ENCODE assay signal across 12 mouse cellular contexts in the genomic region with DNA sequence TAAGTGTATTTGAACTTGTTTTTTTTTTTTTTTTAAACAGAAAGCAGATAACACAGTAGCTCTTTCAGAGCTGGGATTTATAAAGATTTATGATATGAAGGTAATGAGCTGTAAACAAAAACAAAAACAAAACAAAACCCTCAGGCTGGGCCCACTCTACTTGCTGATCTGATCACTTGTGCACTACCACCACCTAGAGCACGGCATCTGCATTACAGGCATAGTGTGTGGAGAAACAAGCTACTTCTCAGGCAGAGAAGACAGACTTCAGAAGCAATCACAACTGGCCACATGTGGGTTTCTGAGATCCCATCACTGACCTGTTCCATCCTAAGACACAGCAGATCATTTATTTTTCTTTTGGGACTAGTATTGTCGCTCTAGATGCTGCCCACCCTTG. TPM values are rescaled to one million over a fixed set of nuclear protein-coding genes. Genes with fewer than 3 reads are reported as not detected.
DNase-seq lines count a peak whose midpoint lies in the region; ATAC-seq and TF ChIP-seq lines count a peak whose summit lies in the region.
"Had no signal": no experiment of that assay in that cellular context is flagged by ENCODE, and none has a peak within 500 bp of the region (broad histone marks: within the 10 kb centered on the region; RNA-seq: fewer than 3 reads in every experiment).

No protein-coding gene starts in this region.

- 11% methylated on average over 2 of the region's 2 CpGs for WGBS in liver, embryonic 14.5 days (ENCODE audit: insufficient replicate concordance)
- WGBS in liver, embryonic 12.5 days (ENCODE audit: insufficient replicate concordance): 20% methylated on average over 2 of the region's 2 CpGs
- 40% methylated on average over 2 of the region's 2 CpGs for WGBS in bone marrow, adult 2 months
- 28% methylated on average over 2 of the region's 2 CpGs for WGBS in lung, postnatal 0 days
- 25% methylated on average over 2 of the region's 2 CpGs for WGBS in midbrain, embryonic 10.5 days
- WGBS in intestine, embryonic 16.5 days: 35% methylated on average over 2 of the region's 2 CpGs

- no peaks in the 10 kb centered on the region for H3K27me3 ChIP-seq in liver, embryonic 14.5 days (ENCODE audit: control insufficient read depth, insufficient read depth, low read length)
- no peaks in the 10 kb centered on the region for H3K27me3 ChIP-seq in liver, embryonic 12.5 days (replicated peaks)
- H3K27me3 ChIP-seq in lung, postnatal 0 days (replicated peaks; ENCODE audit: insufficient read depth, low read length): no peaks in the 10 kb centered on the region
- H3K27me3 ChIP-seq in midbrain, embryonic 10.5 days (ENCODE audit: low read depth, poor library complexity, severe bottlenecking): no peaks in the 10 kb centered on the region
- no peaks in the 10 kb centered on the region for H3K27me3 ChIP-seq in intestine, embryonic 16.5 days (replicated peaks; ENCODE audit: control insufficient read depth, insufficient read depth, low read length)
- H3K27me3 ChIP-seq: stomach, embryonic 15.5 days had no signal

- no peak for ATAC-seq in liver, embryonic 14.5 days (ENCODE audit: insufficient read depth)
- no peak for ATAC-seq in liver, embryonic 12.5 days
- no peak for ATAC-seq in lung, postnatal 0 days
- no peak for ATAC-seq in intestine, embryonic 16.5 days

- TF ChIP-seq POLR2A in bone marrow, adult 2 months (IDR thresholded peaks at IDR 0.05; ENCODE audit: borderline replicate concordance, control insufficient read depth, low read depth, low read length): no peak

- H3K27ac ChIP-seq in liver, embryonic 14.5 days: no peak overlapping the region
- H3K27ac ChIP-seq in liver, embryonic 12.5 days: no peak overlapping the region
- H3K27ac ChIP-seq in bone marrow, adult 2 months (ENCODE audit: control insufficient read depth, insufficient read depth, low read depth, low read length, poor library complexity): no peak overlapping the region
- no peak overlapping the region for H3K27ac ChIP-seq in lung, postnatal 0 days (ENCODE audit: low read length)
- H3K27ac ChIP-seq in midbrain, embryonic 10.5 days (replicated peaks): no peak overlapping the region
- no peak overlapping the region for H3K27ac ChIP-seq in intestine, embryonic 16.5 days (ENCODE audit: low read length)
- H3K27ac ChIP-seq: stomach, embryonic 15.5 days had no signal

- no peaks in the 10 kb centered on the region for H3K9me3 ChIP-seq in liver, embryonic 14.5 days (ENCODE audit: control insufficient read depth, low read length)
- H3K9me3 ChIP-seq in liver, embryonic 12.5 days (replicated peaks): no peaks in the 10 kb centered on the region
- no peaks in the 10 kb centered on the region for H3K9me3 ChIP-seq in lung, postnatal 0 days (ENCODE audit: low read length)
- H3K9me3 ChIP-seq in midbrain, embryonic 10.5 days (replicated peaks): no peaks in the 10 kb centered on the region
- no peaks in the 10 kb centered on the region for H3K9me3 ChIP-seq in intestine, embryonic 16.5 days (ENCODE audit: control insufficient read depth, low read length)
- H3K9me3 ChIP-seq: G1E; stomach, embryonic 15.5 days had no signal

- peak; percentile 37 to 38 for DNase-seq in cerebellum, postnatal 10 days
- DNase-seq in cerebellum, adult 18-20 months: no peak
- DNase-seq in liver, embryonic 14.5 days (ENCODE audit: low read depth in 3 of 3, low spot score in 3 of 3): no peak
- DNase-seq in lung, postnatal 0 days (ENCODE audit: low spot score): no peak
- DNase-seq in midbrain, embryonic 10.5 days (ENCODE audit: low spot score): no peak
- DNase-seq: cerebellum, postnatal 36 days; gastrocnemius, postnatal 25 days had no signal

- H3K4me3 ChIP-seq in liver, embryonic 14.5 days (ENCODE audit: insufficient read depth in 1 of 2, low read depth in 2 of 2, low read length in 2 of 2): no peak overlapping the region
- no peak overlapping the region for H3K4me3 ChIP-seq in liver, embryonic 12.5 days
- no peak overlapping the region for H3K4me3 ChIP-seq in bone marrow, adult 2 months (replicated peaks; ENCODE audit: control insufficient read depth, low read depth, low read length)
- no peak overlapping the region for H3K4me3 ChIP-seq in lung, postnatal 0 days (ENCODE audit: low read depth, low read length)
- no peak overlapping the region for H3K4me3 ChIP-seq in midbrain, embryonic 10.5 days
- H3K4me3 ChIP-seq in intestine, embryonic 16.5 days (ENCODE audit: low read length): no peak overlapping the region
- H3K4me3 ChIP-seq: stomach, embryonic 15.5 days had no signal

- no peaks in the 10 kb centered on the region for H3K36me3 ChIP-seq in liver, embryonic 14.5 days (replicated peaks; ENCODE audit: control insufficient read depth, insufficient read depth, low read depth)
- H3K36me3 ChIP-seq in liver, embryonic 12.5 days: no peaks in the 10 kb centered on the region
- H3K36me3 ChIP-seq in lung, postnatal 0 days (ENCODE audit: insufficient read depth, low read length): no peaks in the 10 kb centered on the region
- H3K36me3 ChIP-seq in midbrain, embryonic 10.5 days: no peaks in the 10 kb centered on the region
- no peaks in the 10 kb centered on the region for H3K36me3 ChIP-seq in intestine, embryonic 16.5 days (ENCODE audit: control insufficient read depth, insufficient read depth, low read length)
- H3K36me3 ChIP-seq: G1E; stomach, embryonic 15.5 days had no signal

- no peaks in the 10 kb centered on the region for H3K4me1 ChIP-seq in liver, embryonic 14.5 days (replicated peaks; ENCODE audit: control insufficient read depth in 2 of 2, insufficient read depth in 2 of 2, low read length in 1 of 2)
- H3K4me1 ChIP-seq in liver, embryonic 12.5 days: no peaks in the 10 kb centered on the region
- no peaks in the 10 kb centered on the region for H3K4me1 ChIP-seq in bone marrow, adult 2 months (ENCODE audit: control insufficient read depth, insufficient read depth, low read length)
- no peaks in the 10 kb centered on the region for H3K4me1 ChIP-seq in lung, postnatal 0 days (ENCODE audit: insufficient read depth, low read depth, low read length)
- H3K4me1 ChIP-seq in midbrain, embryonic 10.5 days: 0 out of 2 replicates have a peak, but pooled peaks cover 4% of the 10 kb centered on the region
- H3K4me1 ChIP-seq in intestine, embryonic 16.5 days (ENCODE audit: control insufficient read depth, insufficient read depth, low read length): no peaks in the 10 kb centered on the region
- H3K4me1 ChIP-seq: stomach, embryonic 15.5 days had no signal

- no peak overlapping the region for H3K4me2 ChIP-seq in liver, embryonic 14.5 days (ENCODE audit: low read depth)
- no peak overlapping the region for H3K4me2 ChIP-seq in liver, embryonic 12.5 days
- no peak overlapping the region for H3K4me2 ChIP-seq in lung, postnatal 0 days (replicated peaks; ENCODE audit: low read depth, low read length)
- no peak overlapping the region for H3K4me2 ChIP-seq in intestine, embryonic 16.5 days (ENCODE audit: low read depth, low read length)
- H3K4me2 ChIP-seq: stomach, embryonic 15.5 days had no signal

- peak; percentile 51 for TF ChIP-seq CTCF in liver, embryonic 14.5 days (IDR thresholded peaks at IDR 0.05; ENCODE audit: low read depth)
- TF ChIP-seq CTCF in bone marrow, adult 2 months (IDR thresholded peaks at IDR 0.05; ENCODE audit: control insufficient read depth, insufficient read depth, low read length): peak; percentile 22; the same call in 1 of the 2 replicates
- peak; percentile 46 for TF ChIP-seq CTCF in lung, postnatal 0 days (IDR thresholded peaks at IDR 0.05)

- H3K9ac ChIP-seq in liver, embryonic 14.5 days (replicated peaks): no peak overlapping the region
- H3K9ac ChIP-seq in liver, embryonic 12.5 days: no peak overlapping the region
- no peak overlapping the region for H3K9ac ChIP-seq in lung, postnatal 0 days (replicated peaks; ENCODE audit: low read depth)
- no peak overlapping the region for H3K9ac ChIP-seq in intestine, embryonic 16.5 days (ENCODE audit: low read depth, low read length)
- H3K9ac ChIP-seq: stomach, embryonic 15.5 days had no signal

- TF ChIP-seq EP300 in liver, embryonic 14.5 days (IDR thresholded peaks at IDR 0.05; ENCODE audit: low read depth): no peak
- no peak for TF ChIP-seq EP300 in lung, postnatal 0 days (IDR thresholded peaks at IDR 0.05)

RNA-seq across cellular contexts. Expression of a gene that starts 38.6 kb away (rescaled TPM):
- 0.08 and 0.13 TPM in 2 replicates for polyA plus RNA-seq in liver, embryonic 14.5 days (2012; rRNA removed)
- polyA plus RNA-seq in liver, embryonic 14.5 days (2014; fragmentation: Nextera tagmentation; extraction: Ambion mirVana): 0.09 and 0.13 TPM in 2 replicates
- polyA plus RNA-seq in liver, embryonic 12.5 days (2016; fragmentation: Nextera tagmentation; extraction: Ambion mirVana): 0.14 and 0.45 TPM in 2 replicates
- 0.85 TPM in 1 of 2 replicates, not detected in the other for polyA plus RNA-seq in bone marrow, adult 2 months (2011; ENCODE audit: insufficient read depth, insufficient read length, low replicate concordance, missing spikeins)
- polyA plus RNA-seq in lung, postnatal 0 days (2015; fragmentation: Nextera tagmentation; extraction: Ambion mirVana): 4.3 and 4.4 TPM in 2 replicates
- polyA plus RNA-seq in midbrain, embryonic 10.5 days (2016; fragmentation: Nextera tagmentation; extraction: Ambion mirVana): 2.0 and 3.0 TPM in 2 replicates
- 4.6 and 5.1 TPM in 2 replicates for polyA plus RNA-seq in intestine, embryonic 16.5 days (2015; fragmentation: Nextera tagmentation; extraction: Ambion mirVana)
- polyA plus RNA-seq: G1E had no signal

Comparison
In these comparisons a context has a peak if more than half of its experiments do, and no peak if none do; other contexts are left out.
1. DNase-seq: peak in cerebellum, postnatal 10 days (2 of 2); none in cerebellum, adult 18-20 months (0 of 2), liver, embryonic 14.5 days (0 of 3), lung, postnatal 0 days (single experiment) and midbrain, embryonic 10.5 days (single experiment).
2. Peak in every context shown above with its lines, with median percentiles within 50 percentile points of each other: CTCF ChIP-seq.